Mouse (Mus musculus) hindbrain, embryonic 12.5 days (tissue): ENCODE data around the gene Layn. TPM values are rescaled to one million over a fixed set of nuclear protein-coding genes. Genes with fewer than 3 reads are reported as not detected.

Experiments used
- ATAC-seq: fragments of 200-750 bp; cut with Nextera tagmentation; 2 replicates; pipeline ENCODE4 v1.8.0; 2017; ENCODE audit warnings: moderate TSS enrichment; ENCODE audit not compliant: low FRiP score
- H3K27ac ChIP-seq: fragments of 300-500 bp; sonication (generic); 2 replicates; pipeline ENCODE4 v1.5.1; 2016; ENCODE audit warnings: mild to moderate bottlenecking
- H3K27me3 ChIP-seq: fragments of 300-500 bp; sonication (generic); 2 replicates; pipeline ENCODE4 v1.6.1; 2016; ENCODE audit warnings: mild to moderate bottlenecking
- H3K36me3 ChIP-seq: fragments of 300-500 bp; sonication (generic); 2 replicates; pipeline ENCODE4 v1.6.1; 2016; ENCODE audit warnings: mild to moderate bottlenecking
- H3K4me1 ChIP-seq: fragments of 300-500 bp; sonication (generic); 2 replicates; pipeline ENCODE4 v1.6.1; 2016
- H3K4me2 ChIP-seq: fragments of 300-500 bp; sonication (generic); replicated peaks from 2 replicates; pipeline ENCODE4 v1.6.1; 2016; ENCODE audit warnings: mild to moderate bottlenecking
- H3K4me3 ChIP-seq: fragments of 300-500 bp; sonication (generic); 2 replicates; pipeline ENCODE4 v1.5.1; 2016; ENCODE audit warnings: mild to moderate bottlenecking
- H3K9ac ChIP-seq: fragments of 300-500 bp; sonication (generic); 2 replicates; pipeline ENCODE4 v1.6.1; 2016; ENCODE audit warnings: mild to moderate bottlenecking, moderate library complexity
- H3K9me3 ChIP-seq: fragments of 300-500 bp; sonication (generic); replicated peaks from 2 replicates; pipeline ENCODE4 v1.6.1; 2016; ENCODE audit warnings: mild to moderate bottlenecking
- WGBS: fragments of 180-500 bp; shearing (Covaris S2); methylation state at CpG from one replicate; pipeline ENCODE4 v1.1.7; 2016; 5-methylcytosine and 5-hydroxymethylcytosine counted together
- polyA plus RNA-seq: library from polyadenylated mRNA; unstranded; fragments of >200 nt; fragmentation: Nextera tagmentation; extraction: Ambion mirVana; gene quantifications from 2 replicates; pipeline ENCODE4 v1.2.1, GENCODE M21; 2016

The Layn gene
- polyA plus RNA-seq, 1 experiment from 2014 or later: 0.84 TPM

GRCm38 (mm10) chr9:51070801-51071200, 6.1 kb downstream of the Layn start:
- Histone ChIP-seq H3K9me3 (no peaks in the 10 kb centered on the region), H3K4me1 (peaks cover 1% of the 10 kb centered on the region), H3K27ac (no peak overlapping the region), H3K36me3 (no peaks in the 10 kb centered on the region), H3K4me2 (no peak overlapping the region), H3K27me3 (no peaks in the 10 kb centered on the region), H3K4me3 (no peak overlapping the region), H3K9ac (no peak overlapping the region)
- ATAC-seq: no peak
- 87% methylated on average over 4 of the region's 4 CpGs for WGBS

GRCm38 (mm10) chr9:51068202-51068601, 8.7 kb downstream of the Layn start:
- no peak overlapping the region for H3K9ac ChIP-seq
- H3K4me2 ChIP-seq: no peak overlapping the region
- no peak overlapping the region for H3K27ac ChIP-seq
- 59% methylated on average over 3 of the region's 3 CpGs for WGBS
- H3K27me3 ChIP-seq: no peaks in the 10 kb centered on the region
- no peak for ATAC-seq
- no peak overlapping the region for H3K4me3 ChIP-seq
- H3K36me3 ChIP-seq: no peaks in the 10 kb centered on the region
- no peaks in the 10 kb centered on the region for H3K9me3 ChIP-seq
- no peaks in the 10 kb centered on the region for H3K4me1 ChIP-seq

- no peaks in the 10 kb centered on the region for H3K36me3 ChIP-seq
Measured at GRCm38 (mm10) chr9:51060601-51061000, 16.3 kb downstream of the Layn start, which contains the start of gene Btg4. Gene Btg4 (plus strand): TSS chr9:51060901.

GRCm38 (mm10) chr9:51058951-51059521, 17.9 kb downstream of the Layn start:
- no peak overlapping the region for H3K4me3 ChIP-seq
- H3K9me3 ChIP-seq: no peaks in the 10 kb centered on the region
- no peak overlapping the region for H3K27ac ChIP-seq
- H3K4me2 ChIP-seq: no peak overlapping the region
- H3K36me3 ChIP-seq: no peaks in the 10 kb centered on the region
- no peaks in the 10 kb centered on the region for H3K27me3 ChIP-seq
- WGBS: 79% methylated on average over 4 of the region's 4 CpGs
- H3K9ac ChIP-seq: no peak overlapping the region
- no peaks in the 10 kb centered on the region for H3K4me1 ChIP-seq
- no peak for ATAC-seq

More at GRCm38 (mm10) chr9:51060601-51061000, 16.3 kb downstream of the Layn start, which contains the start of gene Btg4:
- H3K4me3 ChIP-seq: no peak within 1 kb of the TSS
- no peak for ATAC-seq
- H3K9ac ChIP-seq: no peak within 1 kb of the TSS
- no peaks in the 10 kb centered on the region for H3K27me3 ChIP-seq
- 83% methylated on average over 2 of the region's 2 CpGs for WGBS
- H3K4me2 ChIP-seq: no peak within 1 kb of the TSS
- no peaks in the 10 kb centered on the region for H3K4me1 ChIP-seq
- H3K9me3 ChIP-seq: no peaks in the 10 kb centered on the region
- H3K27ac ChIP-seq: no peak within 1 kb of the TSS

GRCm38 (mm10) chr9:51056360-51057324, 20.3 kb downstream of the Layn start:
- Histone ChIP-seq H3K4me2 (no peak overlapping the region), H3K4me3 (no peak overlapping the region), H3K4me1 (no peaks in the 10 kb centered on the region), H3K9me3 (no peaks in the 10 kb centered on the region), H3K27me3 (no peaks in the 10 kb centered on the region), H3K36me3 (no peaks in the 10 kb centered on the region), H3K9ac (no peak overlapping the region), H3K27ac (no peak overlapping the region)
- 75% methylated on average over 3 of the region's 3 CpGs for WGBS
- no peak for ATAC-seq

- H3K4me3 ChIP-seq: no peak overlapping the region
- no peaks in the 10 kb centered on the region for H3K4me1 ChIP-seq
- H3K4me2 ChIP-seq: no peak overlapping the region
- no peak overlapping the region for H3K27ac ChIP-seq
- no peaks in the 10 kb centered on the region for H3K27me3 ChIP-seq
- no peak for ATAC-seq
- H3K36me3 ChIP-seq: no peaks in the 10 kb centered on the region
- H3K9me3 ChIP-seq: no peaks in the 10 kb centered on the region
- WGBS: 82% methylated on average over 3 of the region's 3 CpGs
- H3K9ac ChIP-seq: no peak overlapping the region
Measured at GRCm38 (mm10) chr9:51052180-51052579, 24.7 kb downstream of the Layn start.

- no peaks in the 10 kb centered on the region for H3K9me3 ChIP-seq
- H3K4me1 ChIP-seq: no peaks in the 10 kb centered on the region
- WGBS: 82% methylated on average over 6 of the region's 6 CpGs
- ATAC-seq: no peak
- no peaks in the 10 kb centered on the region for H3K36me3 ChIP-seq
- H3K4me2 ChIP-seq: no peak overlapping the region
- no peak overlapping the region for H3K27ac ChIP-seq
- H3K27me3 ChIP-seq: no peaks in the 10 kb centered on the region
- H3K9ac ChIP-seq: no peak overlapping the region
- H3K4me3 ChIP-seq: no peak overlapping the region
Measured at GRCm38 (mm10) chr9:51042136-51042535, 34.8 kb downstream of the Layn start.

GRCm38 (mm10) chr9:51041491-51041980, 35.4 kb downstream of the Layn start:
- Histone ChIP-seq H3K27me3 (no peaks in the 10 kb centered on the region), H3K4me2 (no peak overlapping the region), H3K4me3 (no peak overlapping the region), H3K9me3 (no peaks in the 10 kb centered on the region), H3K36me3 (no peaks in the 10 kb centered on the region), H3K27ac (no peak overlapping the region), H3K9ac (no peak overlapping the region), H3K4me1 (no peaks in the 10 kb centered on the region)
- WGBS: 91% methylated on average over 7 of the region's 7 CpGs
- no peak for ATAC-seq

GRCm38 (mm10) chr9:51032785-51033529, 43.9 kb downstream of the Layn start:
- Histone ChIP-seq H3K36me3 (no peaks in the 10 kb centered on the region), H3K9ac (no peak overlapping the region), H3K4me2 (no peak overlapping the region), H3K27ac (no peak overlapping the region), H3K9me3 (no peaks in the 10 kb centered on the region), H3K4me3 (no peak overlapping the region), H3K27me3 (no peaks in the 10 kb centered on the region), H3K4me1 (no peaks in the 10 kb centered on the region)
- no peak for ATAC-seq
- WGBS: 82% methylated on average over 3 of the region's 3 CpGs

- H3K4me3 ChIP-seq: no peak overlapping the region
- no peaks in the 10 kb centered on the region for H3K36me3 ChIP-seq
- H3K4me1 ChIP-seq: no peaks in the 10 kb centered on the region
- no peak for ATAC-seq
- H3K27me3 ChIP-seq: no peaks in the 10 kb centered on the region
- WGBS: 61% methylated on average over 8 of the region's 8 CpGs
- H3K4me2 ChIP-seq: no peak overlapping the region
- H3K27ac ChIP-seq: no peak overlapping the region
- no peaks in the 10 kb centered on the region for H3K9me3 ChIP-seq
- H3K9ac ChIP-seq: no peak overlapping the region
Measured at GRCm38 (mm10) chr9:51032291-51032690, 44.6 kb downstream of the Layn start.

GRCm38 (mm10) chr9:51031603-51032002, 45.3 kb downstream of the Layn start:
- no peak overlapping the region for H3K9ac ChIP-seq
- H3K36me3 ChIP-seq: no peaks in the 10 kb centered on the region
- H3K4me3 ChIP-seq: no peak overlapping the region
- no peaks in the 10 kb centered on the region for H3K9me3 ChIP-seq
- no peak for ATAC-seq
- no peaks in the 10 kb centered on the region for H3K27me3 ChIP-seq
- H3K27ac ChIP-seq: no peak overlapping the region
- H3K4me2 ChIP-seq: no peak overlapping the region
- WGBS: 68% methylated on average over 6 of the region's 6 CpGs
- no peaks in the 10 kb centered on the region for H3K4me1 ChIP-seq

- Histone ChIP-seq H3K4me3 (no peak overlapping the region), H3K4me1 (no peaks in the 10 kb centered on the region), H3K4me2 (no peak overlapping the region), H3K9me3 (no peaks in the 10 kb centered on the region), H3K36me3 (no peaks in the 10 kb centered on the region), H3K27me3 (no peaks in the 10 kb centered on the region), H3K27ac (no peak overlapping the region), H3K9ac (no peak overlapping the region)
- ATAC-seq: no peak
- WGBS: 73% methylated on average over 1 of the region's 1 CpGs
Measured at GRCm38 (mm10) chr9:51030147-51030546, 46.7 kb downstream of the Layn start.
